30 mouse cellular contexts compared by ENCODE assay signal in genomic region chr6:48831141-48831540, GRCm38 (mm10). TPM values are rescaled to one million over a fixed set of nuclear protein-coding genes. Genes with fewer than 3 reads are reported as not detected.
DNase-seq lines count a peak whose midpoint lies in the region; ATAC-seq and TF ChIP-seq lines count a peak whose summit lies in the region.
"Had no signal": no experiment of that assay in that cellular context is flagged by ENCODE, and none has a peak within 500 bp of the region (broad histone marks: within the 10 kb centered on the region; RNA-seq: fewer than 3 reads in every experiment).

No protein-coding gene starts in this region.

- no peaks in the 10 kb centered on the region for H3K9me3 ChIP-seq in liver, postnatal 0 days (ENCODE audit: low read length)
- no peaks in the 10 kb centered on the region; the same call in 1 of the 2 replicates for H3K9me3 ChIP-seq in stomach, embryonic 16.5 days (replicated peaks; ENCODE audit: control insufficient read depth, low read length)
- H3K9me3 ChIP-seq: embryonic facial prominence, embryonic 12.5 days; forebrain, embryonic 15.5 days; limb, embryonic 12.5 days; lung, embryonic 15.5 days; neural tube, embryonic 15.5 days had no signal

- H3K4me2 ChIP-seq in liver, postnatal 0 days (ENCODE audit: low read depth, low read length), result no peak overlapping the region
- no peak overlapping the region for H3K4me2 ChIP-seq in stomach, embryonic 16.5 days (ENCODE audit: low read depth, low read length)
- H3K4me2 ChIP-seq: embryonic facial prominence, embryonic 12.5 days; forebrain, embryonic 15.5 days; heart, embryonic 13.5 days; limb, embryonic 12.5 days; lung, embryonic 15.5 days; midbrain, embryonic 11.5 days; neural tube, embryonic 15.5 days had no signal

- TF ChIP-seq EP300 in liver, postnatal 0 days (IDR thresholded peaks at IDR 0.05; ENCODE audit: low read depth), result no peak

- H3K4me3 ChIP-seq in liver, postnatal 0 days (ENCODE audit: low read depth, low read length), result no peak overlapping the region
- no peak overlapping the region for H3K4me3 ChIP-seq in embryonic fibroblast, embryonic 13.5 days (ENCODE audit: insufficient read depth, low read length)
- H3K4me3 ChIP-seq in stomach, embryonic 16.5 days (replicated peaks; ENCODE audit: low read length), result no peak overlapping the region
- H3K4me3 ChIP-seq: embryonic facial prominence, embryonic 12.5 days; forebrain, embryonic 15.5 days; heart, embryonic 13.5 days; layer of hippocampus, adult 2 months; limb, embryonic 12.5 days; lung, embryonic 15.5 days; neural tube, embryonic 15.5 days had no signal

- WGBS in liver, postnatal 0 days (ENCODE audit: insufficient replicate concordance), result 82% methylated on average over 5 of the region's 5 CpGs
- 80% methylated on average over 5 of the region's 5 CpGs for WGBS in stomach, embryonic 16.5 days

- TF ChIP-seq POLR2A in embryonic fibroblast, embryonic 13.5 days (IDR thresholded peaks at IDR 0.05; ENCODE audit: low read depth, low read length), result peak; percentile 5; the same call in 1 of the 2 replicates

- H3K4me1 ChIP-seq in liver, postnatal 0 days (ENCODE audit: insufficient read depth), result peaks cover 21% of the 10 kb centered on the region
- H3K4me1 ChIP-seq in embryonic fibroblast, embryonic 13.5 days (ENCODE audit: control insufficient read depth, insufficient read depth, low read length), result no peaks in the 10 kb centered on the region; the same call in 1 of the 2 replicates
- H3K4me1 ChIP-seq in stomach, embryonic 16.5 days (ENCODE audit: control insufficient read depth, insufficient read depth, low read length), result peaks cover 17% of the 10 kb centered on the region
- H3K4me1 ChIP-seq: embryonic facial prominence, embryonic 12.5 days; forebrain, embryonic 15.5 days; limb, embryonic 12.5 days; neural tube, embryonic 15.5 days had no signal

- no peak for ATAC-seq in liver, postnatal 0 days
- no peak for ATAC-seq in stomach, embryonic 16.5 days (ENCODE audit: insufficient read depth, low FRiP score)
- ATAC-seq in frontal cortex, adult (ENCODE audit: low TSS enrichment), result no peak
- ATAC-seq: forebrain, embryonic 15.5 days; hindbrain, postnatal 0 days had no signal

- peak overlapping the region; percentile 66 for H3K27ac ChIP-seq in liver, postnatal 0 days (ENCODE audit: low read depth)
- H3K27ac ChIP-seq in embryonic fibroblast, embryonic 13.5 days (ENCODE audit: insufficient read depth, low read length), result no peak overlapping the region
- H3K27ac ChIP-seq in stomach, embryonic 16.5 days (ENCODE audit: low read length), result peak overlapping the region; percentile 38
- H3K27ac ChIP-seq: embryonic facial prominence, embryonic 12.5 days; forebrain, embryonic 15.5 days; heart, embryonic 13.5 days; hindbrain, postnatal 0 days; layer of hippocampus, adult 2 months; limb, embryonic 12.5 days; liver, embryonic 14.5 days; lung, embryonic 15.5 days; neural tube, embryonic 15.5 days had no signal

- peaks cover 27% of the 10 kb centered on the region for H3K36me3 ChIP-seq in liver, postnatal 0 days (replicated peaks; ENCODE audit: insufficient read depth, low read length)
- H3K36me3 ChIP-seq in stomach, embryonic 16.5 days (ENCODE audit: control insufficient read depth, insufficient read depth, low read length), result peaks cover 38% of the 10 kb centered on the region
- H3K36me3 ChIP-seq: neural tube, embryonic 15.5 days had no signal

- no peak for TF ChIP-seq CTCF in liver, postnatal 0 days (IDR thresholded peaks at IDR 0.05; ENCODE audit: low read depth)
- no peak for TF ChIP-seq CTCF in embryonic fibroblast, embryonic 13.5 days (IDR thresholded peaks at IDR 0.05; ENCODE audit: borderline replicate concordance, insufficient read depth, low read length)

- peak; percentile 48 to 60 for DNase-seq in adrenal gland, postnatal 36 days
- DNase-seq in adrenal gland, postnatal 25 days, result no peak
- DNase-seq in liver, postnatal 0 days, result no peak
- no peak for DNase-seq in liver
- DNase-seq: cerebellum, adult 18-20 months; cerebellum, postnatal 25 days; gastrocnemius, postnatal 14 days; heart, adult 18-20 months; heart, postnatal 14 days; kidney, adult 8-10 months; kidney, postnatal 10 days; right cerebral cortex, adult 18-20 months; right cerebral cortex, postnatal 4 days; thymus, postnatal 14 days had no signal

- no peak overlapping the region for H3K9ac ChIP-seq in liver, postnatal 0 days (replicated peaks)
- H3K9ac ChIP-seq in stomach, embryonic 16.5 days (ENCODE audit: low read length), result no peak overlapping the region
- H3K9ac ChIP-seq: embryonic facial prominence, embryonic 12.5 days; forebrain, embryonic 15.5 days; heart, embryonic 13.5 days; limb, embryonic 12.5 days; liver, embryonic 14.5 days; lung, embryonic 15.5 days; neural tube, embryonic 15.5 days had no signal

- H3K27me3 ChIP-seq in liver, postnatal 0 days (ENCODE audit: insufficient read depth, low read length), result no peaks in the 10 kb centered on the region
- no peaks in the 10 kb centered on the region for H3K27me3 ChIP-seq in stomach, embryonic 16.5 days (ENCODE audit: control insufficient read depth, insufficient read depth, low read length)
- H3K27me3 ChIP-seq: embryonic facial prominence, embryonic 12.5 days; forebrain, embryonic 15.5 days; heart, embryonic 13.5 days; limb, embryonic 12.5 days; lung, embryonic 15.5 days; neural tube, embryonic 15.5 days had no signal

RNA-seq across cellular contexts. Expression of gene Tmem176a, which starts 9.6 kb away (rescaled TPM):
- total RNA-seq in adrenal gland, postnatal 36 days (2021), result 100 to 1,000 TPM; 293 to 327 TPM
- total RNA-seq in adrenal gland, postnatal 25 days (2021), result 210 and 286 TPM in 2 replicates
- 174 and 198 TPM in 2 replicates for polyA plus RNA-seq in liver, postnatal 0 days (2015; fragmentation: Nextera tagmentation; extraction: Ambion mirVana)
- 102 and 117 TPM in 2 replicates for polyA plus RNA-seq in embryonic fibroblast, embryonic 13.5 days (2011; ENCODE audit: insufficient read length, low read depth, missing spikeins)
- 157 and 176 TPM in 2 replicates for polyA plus RNA-seq in stomach, embryonic 16.5 days (2015; fragmentation: Nextera tagmentation; extraction: Ambion mirVana)

RNA-seq across cellular contexts. Expression of gene Tmem176b, which starts 10.2 kb away (rescaled TPM):
- total RNA-seq in adrenal gland, postnatal 36 days (2021), result 100 to 1,000 TPM; 506 to 589 TPM
- 498 and 582 TPM in 2 replicates for total RNA-seq in adrenal gland, postnatal 25 days (2021)
- polyA plus RNA-seq in liver, postnatal 0 days (2015; fragmentation: Nextera tagmentation; extraction: Ambion mirVana), result 255 and 270 TPM in 2 replicates
- polyA plus RNA-seq in embryonic fibroblast, embryonic 13.5 days (2011; ENCODE audit: insufficient read length, low read depth, missing spikeins), result 119 and 168 TPM in 2 replicates
- polyA plus RNA-seq in stomach, embryonic 16.5 days (2015; fragmentation: Nextera tagmentation; extraction: Ambion mirVana), result 302 and 332 TPM in 2 replicates

RNA-seq across cellular contexts. Expression of gene Aoc1, which starts 41.6 kb away (rescaled TPM):
- not detected for total RNA-seq in adrenal gland, postnatal 36 days (2021)
- total RNA-seq in adrenal gland, postnatal 25 days (2021), result not detected in 2 replicates
- 0.11 TPM in 2 replicates for polyA plus RNA-seq in liver, postnatal 0 days (2015; fragmentation: Nextera tagmentation; extraction: Ambion mirVana)
- not detected in 2 replicates for polyA plus RNA-seq in embryonic fibroblast, embryonic 13.5 days (2011; ENCODE audit: insufficient read length, low read depth, missing spikeins)
- polyA plus RNA-seq in stomach, embryonic 16.5 days (2015; fragmentation: Nextera tagmentation; extraction: Ambion mirVana), result 2.5 and 4.6 TPM in 2 replicates
- total RNA-seq: gastrocnemius, postnatal 14 days; heart, adult 18-20 months; heart, postnatal 14 days; layer of hippocampus, adult 2 months; left cerebral cortex, postnatal 14 days had no signal
- polyA plus RNA-seq: embryonic facial prominence, embryonic 12.5 days; forebrain, embryonic 15.5 days; heart, embryonic 13.5 days; hindbrain, embryonic 11.5 days; limb, embryonic 12.5 days; liver, embryonic 14.5 days; macrophage; midbrain, embryonic 11.5 days; neural tube, embryonic 15.5 days had no signal

Comparison
In these comparisons a context has a peak if more than half of its experiments do, and no peak if none do; other contexts are left out.
1. DNase-seq: peak in adrenal gland, postnatal 36 days (2 of 2); none in adrenal gland, postnatal 25 days (single experiment), liver, postnatal 0 days (single experiment) and liver (single experiment).